Mouse (Mus musculus) lung, postnatal 25 days (tissue): ENCODE measurements at regions not wholly inside any gene's neighbourhood (a gene's known extent, or its start where the extent isn't known, plus 50 kb on each side); places are given as distances from the start of the nearest gene placed in this dataset.
"Not testable (repeated sequence)": the region's sequence is repeated elsewhere in the genome, so short reads cannot be mapped to it uniquely, and the experiment has no call there.

Experiments
- DNase-seq: peaks from one replicate; pipeline ENCODE4 v3.0.0; 2022; ENCODE audit warnings: low spot score

DNA sequence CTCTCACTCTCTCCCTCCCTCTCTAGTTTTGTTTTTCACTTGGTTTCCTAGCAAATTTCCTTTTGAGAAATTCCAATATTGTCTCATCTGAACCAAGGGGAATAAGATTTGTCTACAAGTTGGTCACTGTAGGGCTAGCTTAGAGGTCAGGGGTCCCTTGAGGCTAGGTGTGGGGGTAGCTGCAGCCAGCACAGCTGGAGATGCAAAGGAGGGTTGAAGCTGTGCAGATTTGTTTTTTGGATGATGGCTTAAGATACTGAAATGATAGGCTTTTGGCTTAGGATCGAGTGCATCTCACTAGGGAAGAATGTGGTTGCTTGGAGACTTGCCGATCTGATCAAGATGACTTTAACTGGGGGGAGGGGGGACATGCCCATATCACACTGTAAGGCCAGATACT lies 88.3 kb upstream of the Tmem28 start:
- DNase-seq: no peak

- no peak for DNase-seq
These were observed 95.7 kb upstream of the Tmem28 start for GRCm38 (mm10) chrX:99725101-99725500.

DNA sequence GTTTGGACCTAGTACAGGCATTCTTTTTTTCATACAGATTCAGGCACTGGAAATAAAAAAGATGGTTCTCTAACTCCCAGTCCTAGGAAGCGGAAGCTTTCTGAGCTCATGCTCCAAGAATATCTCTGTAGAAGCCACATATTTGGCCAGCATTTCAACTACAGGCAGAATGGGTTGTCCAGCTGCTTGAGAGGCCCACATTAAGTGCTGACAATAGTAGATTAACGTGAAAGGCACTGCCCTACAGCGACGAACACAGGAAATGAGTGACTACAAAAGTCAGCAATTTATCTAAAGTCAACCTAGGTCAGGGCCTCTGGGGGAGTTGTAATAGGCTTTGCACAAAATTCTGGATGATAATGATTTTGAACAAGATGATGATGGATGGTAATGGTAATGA lies 125.5 kb upstream of the Tmem28 start:
- no peak for DNase-seq

DNA sequence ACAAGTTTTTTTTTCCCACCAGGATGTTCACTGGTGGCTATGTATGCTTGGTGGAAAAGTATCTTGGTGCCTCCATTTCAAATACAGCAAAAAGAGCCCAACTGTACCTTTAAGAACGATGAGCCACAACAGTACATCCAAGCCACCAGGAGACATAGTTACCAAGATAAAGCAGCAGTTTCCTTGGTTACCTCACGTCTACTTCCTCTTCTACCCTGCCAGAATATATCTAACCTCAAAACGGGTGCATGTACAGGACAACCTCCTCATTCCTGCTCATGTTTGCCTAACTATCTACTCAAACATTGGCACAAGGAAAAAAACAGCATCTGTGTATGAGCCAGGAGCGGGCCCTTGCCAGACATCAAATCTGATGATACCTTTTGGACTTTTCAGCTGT lies 129.8 kb upstream of the Tmem28 start:
- no peak for DNase-seq

- no peak for DNase-seq
These were observed 131.1 kb upstream of the Tmem28 start for GRCm38 (mm10) chrX:99689761-99690160.

DNA sequence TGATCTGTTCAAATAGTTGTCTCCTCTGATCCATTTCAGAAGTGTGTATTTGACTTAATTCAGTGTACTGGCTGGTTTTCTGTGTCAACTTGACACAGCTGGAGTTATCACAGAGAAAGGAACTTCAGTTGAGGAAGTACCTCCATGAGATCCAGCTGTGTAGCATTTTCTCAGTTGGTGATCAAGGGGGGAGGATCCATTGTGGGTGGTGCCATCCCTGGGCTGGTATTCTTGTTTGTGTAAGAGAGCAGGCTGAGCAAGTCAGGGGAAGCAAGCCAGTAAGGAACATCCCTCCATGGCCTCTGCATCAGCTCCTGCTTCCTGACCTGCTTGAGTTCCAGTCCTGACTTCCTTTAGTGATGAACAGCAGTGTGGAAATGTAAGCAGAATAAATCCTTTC lies 138.3 kb upstream of the Tmem28 start:
- not testable (repeated sequence) for DNase-seq

- no peak for DNase-seq
These were observed 153.2 kb upstream of the Tmem28 start for GRCm38 (mm10) chrX:99667596-99667995.

- DNase-seq: no peak
These were observed 158.3 kb upstream of the Tmem28 start for GRCm38 (mm10) chrX:99662566-99662965.

DNA sequence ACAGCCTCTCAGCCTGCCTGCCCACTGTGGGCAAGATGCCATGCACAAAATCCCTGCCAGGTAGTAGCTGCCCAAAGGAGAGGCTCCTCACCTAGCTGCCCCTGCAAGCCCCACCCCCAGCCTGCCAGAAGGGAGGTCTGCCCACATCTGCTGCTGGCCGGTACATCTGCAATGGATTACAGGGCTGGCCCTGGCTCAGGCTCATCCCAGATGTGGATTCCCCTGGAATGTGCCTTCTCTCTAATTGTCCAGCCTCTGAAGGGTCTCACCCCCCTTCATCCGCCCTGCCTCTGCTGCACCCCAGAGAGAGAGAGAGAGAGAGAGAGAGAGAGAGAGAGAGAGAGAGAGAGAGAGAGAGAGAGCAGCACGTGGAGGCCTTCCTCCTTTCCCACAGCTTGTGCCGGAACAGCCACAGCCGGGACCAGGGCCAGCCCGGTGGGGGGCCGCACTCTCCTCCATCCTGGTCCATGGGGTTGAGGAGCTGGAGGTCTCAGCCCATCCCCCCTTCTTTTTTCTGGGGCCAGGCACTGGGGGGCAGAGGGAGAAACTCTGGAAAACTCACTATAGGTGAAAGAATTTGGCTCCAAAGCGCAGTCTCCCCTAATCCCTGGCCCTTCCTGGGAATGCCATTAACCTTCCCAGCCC lies 161.2 kb upstream of the Tmem28 start:
- no peak for DNase-seq

GRCm38 (mm10) chrX:99657790-99658451 lies 162.9 kb upstream of the Tmem28 start:
- DNase-seq: peak; percentile 43

- no peak for DNase-seq
These were observed 163.8 kb upstream of the Tmem28 start for GRCm38 (mm10) chrX:99656988-99657387.

GRCm38 (mm10) chrX:99632211-99632775 lies 161.2 kb upstream of the Pja1 start:
- DNase-seq: peak; percentile 7

DNA sequence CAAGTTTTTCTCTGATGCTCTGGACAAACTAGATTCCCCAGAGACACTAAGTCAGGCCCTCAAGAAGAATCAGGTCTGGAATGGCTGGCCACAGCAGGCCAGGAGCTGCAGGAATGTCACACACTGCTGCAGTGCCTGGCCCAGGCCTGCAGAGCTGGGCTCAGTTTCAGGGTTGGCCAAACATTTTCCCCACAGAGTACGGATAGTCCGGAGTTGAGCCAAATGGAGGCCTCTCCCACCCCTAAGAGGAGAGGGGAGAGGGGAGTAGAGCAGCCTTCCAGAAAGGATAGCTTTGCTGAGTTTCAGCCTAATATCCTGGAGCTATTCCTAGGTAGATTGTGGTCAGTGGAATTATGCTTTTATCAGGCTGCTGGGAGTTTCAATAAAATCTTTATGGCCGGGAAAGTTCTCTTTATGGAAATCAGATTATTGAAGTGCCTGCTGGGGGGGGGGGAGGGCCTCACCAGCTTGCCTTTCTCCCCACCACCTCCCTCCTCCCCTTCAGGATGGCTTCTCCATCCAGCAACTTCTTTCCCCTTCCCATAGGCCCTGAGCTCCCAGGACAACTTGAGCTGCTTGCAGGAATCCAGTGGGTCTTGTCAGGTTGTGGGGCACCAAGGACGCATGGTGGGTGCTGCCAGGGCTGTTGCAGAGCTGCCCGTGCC lies 153.6 kb upstream of the Pja1 start:
- DNase-seq: no peak

DNA sequence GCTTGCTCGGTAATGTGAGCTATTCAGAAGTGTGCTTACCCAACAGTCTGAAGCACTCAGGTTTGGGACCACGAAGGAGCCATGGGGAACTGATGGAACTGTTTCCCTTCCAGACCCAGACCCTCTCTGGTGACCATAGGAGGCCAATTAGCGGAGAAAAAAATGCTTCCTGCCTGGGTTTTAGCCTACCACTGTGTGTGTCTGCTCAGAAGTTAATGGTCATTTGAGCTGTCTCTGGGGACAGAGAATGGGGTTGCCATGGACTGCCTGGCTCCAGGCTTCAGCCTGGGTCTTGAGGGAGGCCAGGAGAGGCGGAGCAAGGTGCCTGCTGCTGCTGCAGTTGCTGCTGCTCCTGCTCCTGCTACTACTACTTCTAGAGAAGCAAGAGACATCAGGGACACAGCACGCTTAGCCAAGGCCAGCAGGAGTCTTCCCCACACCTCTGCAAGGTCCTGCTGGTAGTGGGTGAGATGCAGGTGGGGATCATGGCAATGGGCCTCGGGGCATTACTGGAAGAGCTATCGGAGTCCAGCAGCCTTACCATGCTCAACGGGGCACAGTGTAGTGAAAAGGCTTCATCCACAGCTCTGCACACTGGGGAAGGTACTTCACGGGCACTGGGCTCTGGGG lies 141.2 kb upstream of the Pja1 start:
- no peak for DNase-seq

DNA sequence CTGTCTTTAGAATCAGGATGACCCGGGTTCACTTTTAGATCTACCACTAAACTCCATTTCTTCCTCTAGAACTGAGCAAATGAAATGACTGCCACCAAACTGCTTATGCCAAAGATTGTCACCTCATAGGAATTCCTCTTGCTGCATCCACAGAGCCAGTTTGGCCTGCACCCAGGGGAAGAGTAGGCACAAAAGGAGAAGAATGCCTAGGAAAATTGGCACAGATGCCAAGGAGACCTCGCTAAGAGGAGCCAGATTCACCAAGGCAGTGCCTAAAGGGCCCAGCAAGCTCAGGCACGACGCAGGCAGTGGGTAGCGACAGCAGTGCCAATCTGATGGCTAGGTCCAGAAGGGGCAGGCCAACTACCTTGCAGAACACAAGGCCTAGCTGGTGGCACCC lies 139.0 kb upstream of the Pja1 start:
- no peak for DNase-seq

- DNase-seq: no peak
These were observed 138.5 kb upstream of the Pja1 start for GRCm38 (mm10) chrX:99609591-99609990.

DNA sequence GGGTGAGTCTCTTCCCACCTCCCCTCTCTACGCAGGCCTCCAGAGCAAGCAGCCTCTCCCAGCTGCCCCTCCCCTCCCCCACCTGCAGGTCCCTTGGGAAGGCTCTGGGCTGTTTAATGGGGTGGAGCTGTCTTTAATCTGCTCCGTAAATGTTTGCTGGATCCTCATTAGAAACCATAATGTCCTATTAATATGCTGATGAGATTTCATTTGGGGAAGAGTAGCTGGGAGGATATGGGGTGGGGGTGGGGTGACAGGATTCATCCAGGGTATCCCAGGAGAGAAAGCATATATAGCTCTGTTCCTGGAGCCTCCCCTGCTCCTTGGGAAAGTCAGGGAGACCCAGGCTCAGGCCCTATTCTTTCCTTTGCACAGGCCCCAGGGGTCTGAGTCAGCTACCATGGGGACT lies 137.2 kb upstream of the Pja1 start:
- DNase-seq: no peak

- no peak for DNase-seq
These were observed 134.2 kb upstream of the Pja1 start for GRCm38 (mm10) chrX:99605084-99605824.

- no peak for DNase-seq
These were observed 132.6 kb upstream of the Pja1 start for GRCm38 (mm10) chrX:99603714-99604113.

DNA sequence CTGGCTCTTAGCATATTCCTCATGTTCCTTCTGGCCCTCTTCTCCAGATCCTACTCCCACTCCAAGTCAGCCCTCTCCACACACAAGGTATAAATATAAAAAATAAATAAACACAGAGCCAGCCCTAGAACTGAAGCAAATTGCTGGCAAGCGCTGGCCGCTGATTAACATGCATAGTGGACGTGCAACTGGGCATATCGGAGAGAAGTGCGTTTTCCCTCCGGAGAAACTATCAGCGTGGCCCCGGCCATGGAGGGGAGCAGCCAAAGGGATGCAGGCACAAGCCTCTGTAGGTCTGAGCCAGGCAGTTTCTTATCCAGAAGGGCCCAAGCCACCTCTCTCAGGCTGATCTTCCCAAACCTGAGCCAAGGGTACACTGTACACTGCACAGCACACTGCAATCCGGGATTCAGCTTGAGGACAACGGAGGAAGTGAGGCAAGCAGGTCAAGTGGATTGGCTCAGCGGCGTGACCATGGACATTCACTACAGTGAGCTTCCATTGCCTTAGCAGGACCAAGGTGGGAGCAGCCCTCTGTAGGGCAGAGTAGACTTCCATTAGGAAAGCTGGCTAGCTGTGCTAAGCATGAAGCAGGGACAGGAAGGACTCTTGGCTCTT lies 131.3 kb upstream of the Pja1 start:
- no peak for DNase-seq

DNA sequence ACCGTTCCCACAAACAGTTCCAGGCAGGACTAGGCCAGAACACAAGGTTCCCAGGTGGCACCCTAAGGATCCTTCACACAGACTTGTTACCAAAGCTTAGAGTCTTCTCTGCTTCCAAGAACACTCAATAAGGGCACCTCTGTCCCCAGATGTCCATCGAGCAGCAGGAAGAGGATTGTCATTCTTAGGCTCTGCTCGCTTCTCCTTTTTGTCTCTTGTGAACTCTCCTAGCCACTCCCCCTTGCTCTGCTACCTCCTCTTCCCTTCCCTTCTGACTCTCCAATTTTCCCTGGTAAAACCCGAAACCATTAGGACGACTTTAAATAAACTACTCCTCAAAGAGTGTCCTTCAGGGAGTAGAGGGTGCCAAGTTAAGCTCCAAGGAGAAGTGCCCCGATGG lies 124.4 kb upstream of the Pja1 start:
- no peak for DNase-seq
